Mouse (Mus musculus) WW6 (cell line): ENCODE measurements around the gene Slc5a10.
A peak's percentile ranks its signal among the peaks of the same experiment; 100 is the strongest.

ENCODE experiments used
- DNase-seq: peaks from one replicate; pipeline ENCODE4 v3.0.0-alpha.2; 2013; ENCODE audit warnings: low read depth, low spot score

The Slc5a10 gene

DNA sequence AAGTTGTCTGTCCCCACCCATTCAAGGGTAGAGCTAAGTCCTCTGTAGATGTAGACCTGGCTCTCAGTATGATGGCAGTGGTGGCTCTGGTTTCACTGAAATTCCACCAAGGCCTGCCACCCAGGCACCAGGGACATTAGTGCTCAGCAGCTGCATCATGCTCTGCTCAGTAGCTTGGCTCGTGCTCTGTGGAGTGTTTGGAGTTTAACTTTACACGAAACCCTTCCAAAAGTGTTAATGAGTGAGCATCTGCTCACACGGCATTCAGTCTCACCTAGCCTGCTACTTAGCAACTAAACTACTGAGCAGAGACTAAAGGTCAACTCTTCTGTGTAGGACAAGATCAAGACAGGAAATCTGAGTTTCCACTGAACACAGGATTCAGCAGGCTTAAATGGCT, at the start of gene Slc5a10:
Gene Slc5a10, minus strand, starts transcription at position 191 of the 400 bp plus-strand sequence.
- DNase-seq = no peak

DNA sequence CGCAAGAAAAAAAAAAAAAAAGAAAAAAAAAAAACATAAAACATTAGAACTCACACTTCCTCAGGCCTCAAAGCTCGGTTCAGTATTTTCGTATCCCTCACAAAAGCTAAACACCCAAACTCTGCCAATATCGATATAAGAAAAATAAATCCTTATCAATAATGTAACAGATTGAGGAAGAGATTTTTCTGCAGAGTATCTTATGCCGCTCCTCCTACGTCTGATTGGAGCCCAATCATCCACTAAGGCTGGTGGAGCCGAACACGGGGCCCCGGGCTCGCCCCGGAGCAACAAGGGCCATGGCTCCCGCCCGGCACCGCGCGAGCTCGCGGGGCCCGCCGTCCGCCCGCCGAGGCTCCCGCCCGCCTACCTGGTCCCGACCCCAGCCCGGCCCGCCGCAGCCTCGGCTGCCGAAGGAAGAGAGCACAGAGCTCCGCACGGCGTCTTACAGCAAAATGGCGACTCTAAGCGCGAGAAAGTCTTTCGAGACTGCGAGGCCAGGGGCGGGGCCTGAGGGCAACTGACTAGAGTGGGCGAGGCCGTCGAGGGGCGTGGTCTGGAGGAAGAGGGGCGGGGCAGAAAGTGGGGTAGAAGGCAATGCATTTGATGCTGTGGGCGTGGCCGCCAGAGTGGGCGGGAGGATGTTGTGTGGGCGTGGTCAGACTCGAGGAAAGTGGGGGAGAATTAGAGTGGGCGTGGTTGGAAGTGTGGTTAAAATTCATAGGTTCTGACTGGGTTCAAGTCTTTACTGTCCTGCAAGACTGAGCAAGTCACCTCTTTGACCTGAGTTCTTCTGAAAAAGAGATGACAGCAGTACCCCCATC, 41.2 kb upstream of the Slc5a10 start, which contains the start of gene Prpsap2:
Gene Prpsap2, minus strand, starts transcription at position 505 of the 824 bp plus-strand sequence.
- peak; percentile 99 for DNase-seq

DNA sequence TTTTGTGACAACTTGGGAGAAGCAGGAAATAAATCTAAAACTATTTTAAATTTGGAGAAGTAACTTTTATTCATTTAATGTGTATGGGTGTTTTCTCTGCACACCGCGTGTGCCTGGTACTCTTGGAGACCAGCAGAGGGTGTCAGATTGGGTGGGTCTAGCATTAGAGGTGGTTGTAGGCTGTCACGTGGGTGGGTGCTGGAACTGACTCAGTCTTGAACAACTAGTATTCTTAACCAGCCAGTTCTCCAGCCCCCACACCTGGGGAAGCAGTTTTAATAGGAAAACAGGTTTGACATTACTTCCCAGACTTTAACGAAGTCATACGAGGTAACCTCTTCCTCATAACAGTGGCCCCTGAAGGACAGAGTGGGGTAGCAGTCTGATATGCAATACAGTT, 39.9 kb upstream of the Slc5a10 start:
- DNase-seq = peak; percentile 55

DNA sequence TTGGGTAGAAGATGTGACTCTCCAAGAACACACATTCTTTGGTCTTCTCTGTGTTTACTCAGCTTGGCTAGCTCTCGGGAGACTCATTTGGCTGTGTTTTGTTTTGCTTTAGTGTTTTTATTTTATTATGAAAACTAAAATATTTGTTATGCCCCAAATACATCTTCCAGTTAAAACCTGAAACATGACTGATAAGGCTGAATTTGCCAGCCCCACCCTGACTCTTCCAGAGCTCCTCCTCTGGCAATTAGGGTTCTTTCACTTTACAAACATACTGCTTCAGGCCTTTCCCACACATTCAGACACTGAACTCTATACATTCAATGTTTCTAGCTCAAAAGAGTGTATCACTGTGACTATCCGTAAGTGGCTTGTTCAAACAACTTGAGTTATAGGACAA, 36.5 kb upstream of the Slc5a10 start:
- DNase-seq = no peak

DNA sequence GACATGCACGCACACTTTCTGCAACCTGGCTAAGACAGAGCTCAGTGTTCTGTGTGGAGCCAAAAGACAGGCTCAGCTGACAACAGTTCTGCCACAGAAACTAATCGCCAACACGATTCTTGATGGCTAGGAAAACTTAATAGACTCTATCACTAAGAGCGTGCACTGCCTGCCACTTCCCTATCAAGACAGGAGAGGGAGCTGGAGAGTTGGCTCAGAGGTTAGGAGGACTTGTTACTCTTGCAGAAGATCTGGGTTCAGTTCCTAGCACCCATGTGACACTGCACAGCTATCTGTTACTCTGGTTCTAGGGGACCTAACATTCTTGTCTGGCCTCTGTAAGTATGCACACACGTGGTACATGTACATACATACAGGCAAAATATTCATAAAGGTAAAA, 31.0 kb upstream of the Slc5a10 start:
- no peak for DNase-seq

DNA sequence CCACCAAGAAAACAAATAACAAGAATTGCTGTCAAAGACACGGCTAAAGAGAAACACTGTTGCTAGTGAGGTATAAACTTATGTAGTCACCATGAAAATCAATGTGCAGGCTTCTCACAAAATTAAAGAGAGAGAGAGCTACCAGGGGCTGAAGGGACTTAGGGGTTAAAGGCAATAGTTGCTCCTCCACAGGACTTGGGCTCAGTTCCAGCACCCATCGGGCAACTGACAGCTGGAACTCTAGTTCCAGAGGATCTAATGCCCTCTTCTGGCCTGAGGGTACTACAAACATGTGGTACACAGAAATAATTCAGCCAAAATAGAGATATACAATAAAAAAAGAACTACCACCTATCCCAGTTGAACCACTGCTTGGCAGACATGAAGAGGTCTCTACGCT, 26.5 kb upstream of the Slc5a10 start:
- no peak for DNase-seq

DNA sequence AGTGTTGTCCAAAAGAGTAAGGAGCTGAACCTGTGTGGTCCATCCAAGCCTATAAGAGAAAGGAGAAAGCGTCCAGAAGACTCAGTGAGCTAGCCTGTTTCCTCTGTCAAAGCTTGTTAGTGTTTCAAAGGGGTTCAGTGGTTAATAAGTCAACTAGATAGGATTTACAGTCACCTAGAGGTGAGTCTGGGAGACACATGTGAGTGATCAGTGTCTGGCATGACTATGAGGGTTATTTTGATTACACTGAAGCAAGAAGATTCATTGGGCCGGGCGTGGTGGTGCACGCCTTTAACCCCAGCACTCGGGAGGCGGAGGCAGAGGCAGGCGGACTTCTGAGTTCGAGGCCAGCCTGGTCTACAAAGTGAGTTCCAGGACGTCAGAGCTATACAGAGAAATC, 25.2 kb upstream of the Slc5a10 start:
- DNase-seq = no peak

DNA sequence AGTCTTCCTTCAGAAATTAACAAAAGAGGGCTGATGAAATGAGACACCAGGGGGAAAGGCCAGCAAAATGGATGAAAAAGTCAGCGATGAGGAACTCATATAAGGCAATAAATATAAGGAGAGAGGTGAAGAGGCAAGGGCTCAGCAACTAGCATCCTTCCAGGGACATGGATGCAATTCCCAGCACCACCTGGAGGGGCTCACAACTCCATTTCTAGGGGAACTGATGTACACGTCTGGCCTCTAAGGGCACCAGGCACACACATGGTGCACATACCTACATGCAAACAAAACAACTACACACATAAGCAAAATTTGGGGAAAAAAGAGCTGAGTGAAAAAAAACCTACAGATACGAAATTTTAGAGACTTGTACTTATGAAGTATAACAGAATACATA, 23.8 kb upstream of the Slc5a10 start:
- DNase-seq = no peak

DNA sequence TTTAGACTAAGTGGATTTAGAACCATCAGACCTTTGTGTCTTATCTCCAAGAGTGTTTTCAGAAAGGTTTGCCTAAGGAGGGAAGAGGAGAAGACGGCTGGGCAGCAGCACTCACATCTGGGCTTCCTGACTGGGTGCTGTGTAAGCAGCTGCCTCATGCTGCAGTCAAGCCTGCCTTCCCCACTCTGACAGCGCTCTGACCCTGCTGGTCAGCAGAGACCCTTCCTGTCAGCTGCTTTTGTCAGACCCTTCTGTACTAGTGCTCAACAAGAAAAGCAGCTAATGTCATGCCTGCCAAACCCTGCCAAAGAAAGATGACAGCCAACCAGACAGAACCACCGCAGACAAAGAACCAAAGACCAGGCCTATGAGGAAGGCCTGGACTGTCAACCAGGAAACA, 23.1 kb upstream of the Slc5a10 start:
- no peak for DNase-seq

DNA sequence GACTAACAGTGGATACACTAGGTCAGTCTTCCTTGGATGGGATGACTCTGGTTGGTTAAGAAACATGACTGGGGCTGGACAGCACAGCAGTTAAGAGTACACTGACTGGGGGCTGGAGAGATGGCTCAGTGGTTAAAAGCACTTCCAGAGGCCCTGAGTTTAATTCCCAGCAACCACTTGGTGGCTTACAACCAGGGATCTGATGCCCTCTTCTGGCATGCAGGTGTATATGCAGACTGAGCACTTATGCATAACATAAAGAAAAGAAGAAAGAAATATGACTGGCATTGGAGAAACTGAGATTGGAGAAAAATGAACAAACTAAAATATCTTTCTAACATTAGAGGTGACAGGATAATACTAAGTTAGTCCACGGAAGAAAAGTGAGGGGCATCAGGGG, 19.9 kb upstream of the Slc5a10 start:
- DNase-seq = no peak

DNA sequence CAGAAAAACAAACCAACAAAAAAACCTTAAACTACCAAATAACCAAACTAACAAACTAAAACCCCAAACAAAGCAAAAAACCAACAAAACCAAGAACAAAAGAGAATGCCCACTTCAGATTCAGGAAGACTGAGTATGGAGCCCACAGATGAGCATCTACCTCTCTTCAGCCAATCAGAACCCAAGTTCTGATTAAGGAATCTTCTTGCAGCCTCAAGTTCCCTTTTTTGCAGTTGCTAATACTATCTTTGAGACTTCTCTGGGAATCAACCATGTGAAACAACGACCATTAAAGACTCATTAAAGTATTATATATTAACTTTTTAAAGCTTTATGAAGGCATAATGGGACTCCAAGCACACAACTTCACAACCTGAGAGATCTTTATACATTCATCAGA, 16.7 kb upstream of the Slc5a10 start:
- DNase-seq = no peak

DNA sequence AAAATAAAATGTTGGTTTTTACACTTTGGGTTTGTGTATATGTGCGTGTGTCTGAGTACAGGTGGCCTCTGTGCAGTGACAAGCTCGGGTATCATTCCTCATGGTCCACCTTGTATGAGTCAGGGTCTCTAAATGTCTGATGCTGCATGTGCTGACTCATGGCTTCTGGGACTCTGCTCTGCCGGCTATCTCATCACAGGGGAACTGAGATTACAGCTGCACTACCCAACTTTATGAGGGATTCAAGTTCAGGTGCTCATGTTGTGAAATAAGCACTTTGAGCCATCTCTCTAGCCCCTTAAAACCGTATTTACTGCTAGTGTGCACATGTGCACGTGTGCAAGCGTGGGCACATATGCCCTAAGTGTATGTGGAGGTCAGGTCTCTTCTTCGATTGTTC, 12.0 kb upstream of the Slc5a10 start:
- DNase-seq = no peak

DNA sequence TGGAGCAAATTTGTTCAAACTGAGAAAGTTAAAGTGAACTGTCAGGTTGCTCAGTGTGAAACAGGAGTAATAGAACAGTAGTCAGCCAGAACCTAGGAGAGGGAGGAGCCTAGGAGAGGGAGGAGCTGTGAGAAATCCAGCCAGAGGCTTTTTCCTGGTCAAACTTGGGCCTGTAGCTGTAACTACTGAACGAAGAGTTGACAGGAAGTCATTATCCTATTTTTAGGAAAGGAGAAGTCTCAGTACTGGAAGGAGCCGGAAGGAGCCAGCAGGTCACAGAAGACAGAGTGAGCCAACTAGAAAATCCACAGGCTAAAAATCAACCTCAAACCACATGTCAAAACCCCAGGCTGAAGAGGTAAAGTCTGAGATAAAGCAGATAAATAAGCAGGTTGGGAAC, 7.4 kb upstream of the Slc5a10 start:
- DNase-seq = no peak

DNA sequence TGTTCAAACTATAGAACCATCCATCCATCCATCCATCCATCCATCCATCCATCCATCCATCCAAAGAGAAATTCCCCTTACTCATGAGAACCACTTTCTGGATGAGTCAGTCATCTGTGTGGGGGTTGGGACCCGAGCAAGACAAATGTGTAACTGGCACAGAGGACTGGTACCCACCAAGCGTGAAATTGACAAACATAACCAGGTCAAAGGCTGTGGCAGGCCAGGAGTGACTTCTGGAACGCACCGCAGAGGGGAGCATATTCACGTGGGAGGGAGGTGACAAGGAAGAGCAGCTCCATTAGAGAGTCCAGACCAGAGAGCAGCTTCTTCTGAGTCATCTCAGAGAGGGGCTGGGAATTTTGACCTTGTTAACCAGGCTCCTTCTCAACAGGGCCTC, 1.5 kb upstream of the Slc5a10 start:
- no peak for DNase-seq

DNA sequence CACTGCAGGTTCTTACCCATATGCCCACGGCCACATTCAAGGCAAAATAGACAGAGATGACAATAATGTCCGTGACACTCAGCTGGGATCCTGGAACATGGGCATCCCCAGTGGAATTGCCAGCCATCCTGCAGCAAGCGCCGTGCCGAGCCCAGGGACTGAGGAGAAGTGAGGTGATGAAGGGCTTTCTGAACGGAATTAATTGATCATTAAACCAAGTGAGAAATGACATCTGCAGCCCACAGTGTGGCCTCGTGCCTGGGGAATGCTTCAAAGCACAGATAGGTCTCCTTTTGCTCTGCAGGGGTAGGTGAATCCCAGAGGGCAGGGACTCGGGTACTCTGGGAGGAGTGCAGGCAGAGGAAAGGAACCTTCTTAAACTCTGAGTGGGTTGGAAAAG, 800 bp downstream of the Slc5a10 start:
- no peak for DNase-seq

DNA sequence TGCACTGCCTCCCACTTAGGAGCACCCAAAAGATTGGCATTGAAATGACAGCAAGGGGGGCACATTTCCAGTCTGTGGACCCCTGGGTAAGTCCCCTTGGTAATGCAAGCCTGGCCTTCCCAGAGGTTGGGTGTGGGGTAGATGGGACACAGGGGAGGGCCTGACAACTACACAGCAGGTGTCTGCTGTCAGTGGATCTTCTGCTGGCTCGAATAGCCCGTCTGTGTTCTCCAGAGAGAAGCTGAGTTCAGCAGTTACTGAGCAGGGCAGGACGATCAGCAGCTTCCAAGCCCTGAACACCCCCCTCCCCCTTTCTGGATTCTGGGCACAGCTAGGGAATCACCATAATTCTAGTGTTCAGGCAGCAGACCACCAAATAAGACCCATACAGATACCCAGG, 1.2 kb downstream of the Slc5a10 start:
- no peak for DNase-seq

DNA sequence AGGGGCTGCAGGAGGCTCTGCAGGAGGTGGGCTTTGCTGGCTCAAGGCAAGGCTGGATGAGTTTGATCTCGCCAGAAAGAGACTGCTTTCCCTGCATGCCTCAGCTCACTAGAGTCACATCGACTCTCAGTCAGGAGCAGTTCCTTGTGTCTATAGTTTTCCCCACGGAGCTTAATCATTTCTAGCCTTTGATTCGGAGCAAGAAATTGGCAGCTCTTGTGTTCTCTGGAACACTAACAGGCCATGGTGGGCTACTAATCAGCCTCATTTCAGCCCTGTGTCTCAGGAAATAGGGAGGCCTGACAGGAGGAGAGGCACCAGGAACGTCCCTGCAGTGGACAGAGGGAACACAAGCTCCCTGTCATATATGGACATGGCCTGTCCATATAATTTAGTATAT, 2.6 kb downstream of the Slc5a10 start:
- no peak for DNase-seq

DNA sequence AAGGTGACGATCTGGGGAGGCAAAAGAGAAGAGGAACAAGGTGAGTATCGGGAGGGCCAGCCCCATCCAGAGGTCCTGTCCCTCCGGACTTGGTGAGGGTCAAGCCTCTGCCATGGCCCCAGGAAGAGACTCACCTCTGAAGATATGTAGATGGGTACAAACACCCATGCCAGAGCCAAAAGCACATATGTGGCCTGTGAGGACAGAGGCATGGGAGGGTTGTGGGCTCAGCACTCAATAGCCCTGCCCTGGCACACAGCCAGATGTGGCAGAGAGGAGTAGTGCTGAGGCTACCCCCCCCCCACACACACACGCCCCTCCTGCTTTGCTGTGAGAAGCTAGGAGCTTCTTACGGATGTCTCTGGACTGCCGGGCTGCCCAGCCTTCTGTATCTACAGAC, 5.5 kb downstream of the Slc5a10 start:
- no peak for DNase-seq

DNA sequence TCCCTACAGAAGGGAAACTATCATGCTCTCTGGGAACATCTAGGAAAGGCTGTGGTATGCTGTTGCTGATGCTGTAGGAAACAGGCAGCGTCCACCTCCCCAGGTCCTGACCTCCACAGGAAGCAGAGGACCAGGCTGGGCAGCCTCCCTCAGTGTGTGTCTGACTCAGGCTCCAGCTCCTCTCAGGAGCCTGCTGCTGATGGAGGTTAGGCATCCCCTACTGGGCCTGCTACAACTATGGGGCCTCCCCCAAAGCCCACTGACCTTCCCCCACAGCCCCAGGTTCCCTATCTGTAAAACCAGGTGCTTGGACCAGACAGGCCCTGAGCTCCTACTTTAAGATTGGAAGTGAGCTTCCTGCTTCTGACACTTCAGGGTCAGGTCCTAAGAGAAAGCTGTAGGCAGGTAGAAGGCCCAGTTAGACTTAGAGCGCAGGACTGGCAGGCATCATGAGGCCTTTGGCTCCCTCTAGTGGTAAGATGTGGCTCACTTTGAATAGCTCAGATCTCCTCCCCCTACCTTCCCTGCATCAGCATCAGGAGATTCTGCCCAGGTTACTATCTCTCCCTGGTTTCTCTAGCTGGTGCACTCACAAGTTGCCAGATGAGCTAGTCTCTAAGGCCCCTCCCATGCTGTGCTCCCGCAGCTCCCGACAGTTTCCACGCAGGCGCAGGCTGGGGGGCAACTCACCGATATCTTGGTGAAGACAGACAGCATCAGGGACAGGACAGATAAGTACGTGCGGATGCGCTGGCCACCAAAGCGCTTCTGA, 6.1 kb downstream of the Slc5a10 start:
- DNase-seq = peak; percentile 77

DNA sequence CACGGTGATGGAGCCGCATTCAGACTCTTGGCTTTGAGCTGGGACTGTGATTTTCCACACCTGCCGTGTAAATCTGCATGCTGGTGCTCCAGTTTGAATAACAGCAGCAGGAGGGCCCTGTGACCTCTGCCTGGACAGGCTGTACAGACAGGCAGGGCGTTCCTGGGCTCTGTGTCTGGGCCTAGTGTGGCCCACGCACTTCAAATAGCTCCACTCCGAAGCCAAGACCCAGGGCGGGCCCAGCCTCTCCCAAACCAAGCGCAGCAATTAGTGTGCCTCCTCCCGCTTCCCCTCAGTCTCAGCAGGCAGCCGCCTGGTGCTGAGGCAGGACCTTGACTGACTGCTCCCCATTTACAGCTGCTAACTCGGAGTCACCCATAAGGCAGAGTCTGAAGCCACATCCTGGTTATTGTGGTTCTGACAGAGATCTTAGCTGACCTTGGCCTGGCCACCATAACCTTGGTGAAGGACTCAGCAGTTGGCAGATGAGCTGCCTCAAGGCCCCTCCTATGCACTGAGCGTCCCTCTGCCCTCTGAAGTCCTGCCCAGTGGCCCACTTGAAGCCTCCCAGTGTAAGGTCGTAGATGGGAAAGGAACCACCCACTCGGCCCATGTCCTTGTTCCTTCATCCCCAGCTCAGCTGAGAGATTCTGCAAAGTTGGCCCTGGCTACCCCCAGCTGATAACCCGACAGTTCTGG, 7.3 kb downstream of the Slc5a10 start:
- DNase-seq = peak; percentile 26

DNA sequence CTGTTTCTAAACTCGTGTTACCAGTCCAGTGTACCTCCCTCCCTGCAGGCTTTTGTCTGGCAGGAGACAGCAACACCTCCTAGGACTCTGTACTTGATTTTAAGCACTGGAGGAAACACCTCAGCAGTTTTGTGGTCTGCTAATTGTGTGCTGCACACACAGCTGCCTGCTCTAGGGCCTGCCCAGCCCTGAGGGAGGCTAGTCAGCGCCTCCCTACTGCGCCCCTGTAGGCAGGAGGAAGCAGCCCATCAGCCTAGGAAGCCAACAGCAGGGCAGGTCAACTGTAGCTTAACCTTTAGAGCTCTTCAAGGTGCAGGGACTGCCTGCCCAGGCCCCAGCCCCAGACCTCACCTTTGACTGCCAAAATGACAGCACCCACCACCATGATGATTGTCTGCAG, 11.7 kb downstream of the Slc5a10 start:
- peak; percentile 50 for DNase-seq

DNA sequence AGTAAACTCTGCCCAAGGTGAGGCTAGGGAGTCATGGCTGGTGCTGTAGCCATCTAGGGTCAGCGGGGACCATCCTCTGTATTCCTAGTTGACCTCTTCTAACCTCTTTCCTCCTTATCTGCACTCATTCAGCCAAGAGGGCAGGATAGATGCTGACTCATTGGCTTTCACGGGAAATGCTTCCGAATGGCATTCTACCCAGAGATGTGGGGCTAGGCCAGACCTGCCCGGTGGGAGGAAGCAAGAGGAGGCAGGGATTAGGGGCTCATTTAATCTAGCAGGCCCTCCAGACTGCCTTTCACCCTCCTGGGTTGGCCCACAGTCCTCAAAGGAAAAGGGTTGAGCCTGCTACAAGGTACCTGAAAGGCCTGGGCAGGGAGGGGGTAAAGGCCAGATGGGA, 14.4 kb downstream of the Slc5a10 start:
- DNase-seq = no peak
